Mouse (Mus musculus): Measurements from ENCODE around the gene Fbxo9.
"Not testable (repeated sequence)": the region's sequence is repeated elsewhere in the genome, so short reads cannot be mapped to it uniquely, and the experiment has no call there.

The Fbxo9 gene

DNA sequence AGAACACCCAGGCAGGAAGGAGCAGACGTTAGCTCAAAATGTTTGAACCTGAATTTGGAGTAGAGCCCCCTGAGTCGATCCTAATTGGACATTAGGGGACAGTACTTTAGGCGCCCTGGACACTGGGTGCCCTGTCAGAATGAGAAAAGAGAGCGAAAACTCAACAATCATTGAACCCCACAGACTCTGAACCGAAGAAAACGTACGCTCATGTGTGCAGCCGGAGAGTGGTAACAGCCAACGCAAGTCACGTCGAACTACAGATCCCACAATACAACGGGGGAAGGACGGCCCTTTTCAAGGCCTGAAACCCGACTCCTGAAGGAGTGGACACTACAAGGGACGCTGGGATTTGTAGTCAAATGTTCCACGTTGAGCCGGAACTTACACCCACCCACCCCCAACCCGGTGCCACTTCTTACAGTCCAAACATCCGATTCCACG lies at the start of gene Fbxo9, which contains the start of gene Ick:
Gene Fbxo9 (minus strand): TSS at position 270 of the 444 bp plus-strand sequence.
Gene Ick (plus strand): TSS at position 397 of the 444 bp plus-strand sequence.
- peak; percentile 91 for DNase-seq

DNA sequence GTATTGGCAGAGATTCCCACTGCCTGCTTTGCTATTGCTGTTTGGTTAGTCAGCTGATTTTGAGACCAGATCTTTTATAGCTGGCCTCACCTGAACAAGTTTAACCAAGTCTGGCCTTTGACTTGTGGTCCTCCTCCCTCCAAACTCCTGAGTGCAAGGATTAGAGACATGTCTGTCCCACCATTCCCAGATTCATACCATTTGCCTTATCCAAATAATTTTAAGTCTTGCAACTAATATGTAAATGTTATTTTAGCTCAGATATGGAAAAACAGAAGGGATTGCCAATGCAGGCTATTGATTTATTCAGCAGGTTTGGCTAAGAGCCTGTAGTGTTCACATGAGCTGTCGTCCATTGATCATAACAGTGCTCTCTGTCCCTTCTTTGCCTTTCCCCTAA lies 48.4 kb upstream of the Fbxo9 start:
- no peak for DNase-seq

DNA sequence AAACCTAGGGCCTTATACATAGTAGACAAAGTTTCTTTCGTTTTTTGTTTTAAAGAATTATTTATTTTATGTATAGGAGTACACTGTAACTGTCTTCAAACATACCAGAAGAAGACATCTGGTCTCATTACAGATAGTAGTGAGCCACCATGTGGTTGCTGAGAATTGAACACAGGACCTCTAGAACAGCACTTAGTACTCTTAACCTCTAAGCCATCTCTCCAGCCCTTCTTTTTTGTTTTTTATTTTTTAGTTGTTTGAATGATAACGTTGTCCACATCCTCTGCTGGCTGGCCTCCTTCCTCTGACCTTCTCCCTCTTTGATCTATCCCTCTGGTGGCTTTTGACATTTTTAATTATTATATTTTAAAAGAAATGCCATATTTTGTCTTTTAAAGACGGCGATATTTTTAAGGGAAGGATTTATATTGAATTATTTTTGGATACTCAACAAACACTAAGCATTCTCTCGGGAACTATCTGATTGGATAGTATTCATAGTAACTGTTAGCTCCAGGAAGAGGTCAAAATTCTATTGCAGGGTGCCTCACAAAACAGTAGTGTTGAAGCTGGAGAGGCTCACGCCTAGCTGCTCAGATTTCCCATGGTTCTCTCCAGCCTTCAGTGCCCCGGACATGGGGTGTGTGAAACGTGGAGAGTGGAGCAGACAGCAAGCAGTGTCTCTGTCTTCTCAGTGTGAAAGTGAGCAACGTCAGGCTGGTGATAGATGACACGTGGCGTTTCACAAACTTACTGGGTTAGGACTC lies 45.5 kb upstream of the Fbxo9 start:
- no peak for DNase-seq

DNA sequence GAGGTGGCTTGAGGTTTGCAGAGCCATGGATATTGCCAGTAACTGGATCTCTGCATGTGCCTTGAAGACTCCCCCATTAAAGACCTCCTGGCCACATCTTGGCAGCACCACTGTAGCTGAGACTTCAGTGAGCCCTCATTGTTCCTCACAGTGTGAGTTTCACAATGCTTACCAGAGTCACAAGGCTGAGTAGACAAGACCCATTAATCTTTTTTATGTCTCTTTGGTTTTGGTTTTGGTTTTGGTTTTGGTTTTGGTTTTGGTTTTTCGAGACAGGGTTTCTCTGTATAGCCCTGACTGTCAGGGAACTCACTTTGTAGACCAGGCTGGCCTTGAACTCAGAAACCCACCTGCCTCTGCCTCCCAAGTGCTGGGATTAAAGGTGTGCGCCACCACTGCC lies 40.9 kb upstream of the Fbxo9 start:
- not testable (repeated sequence) for DNase-seq

DNA sequence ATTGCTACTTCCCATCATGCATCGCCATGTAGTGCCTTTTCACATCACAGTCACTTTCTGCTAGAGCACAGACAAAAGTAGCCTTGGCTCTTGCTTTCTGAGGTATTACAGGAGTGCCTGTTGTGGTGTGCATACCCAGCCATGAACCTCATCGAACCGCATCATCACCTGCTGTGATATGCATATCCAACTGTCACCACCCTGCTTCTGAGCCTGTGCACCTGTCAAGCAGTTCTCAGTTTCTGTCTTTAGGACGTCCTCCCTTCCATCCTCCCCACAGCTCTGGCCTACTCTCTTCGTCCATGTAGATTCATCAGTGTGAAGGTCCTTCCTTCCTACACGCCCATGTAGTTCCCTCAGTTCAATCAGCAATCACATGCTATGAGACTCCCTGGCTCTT lies 39.3 kb upstream of the Fbxo9 start:
- no peak for DNase-seq

DNA sequence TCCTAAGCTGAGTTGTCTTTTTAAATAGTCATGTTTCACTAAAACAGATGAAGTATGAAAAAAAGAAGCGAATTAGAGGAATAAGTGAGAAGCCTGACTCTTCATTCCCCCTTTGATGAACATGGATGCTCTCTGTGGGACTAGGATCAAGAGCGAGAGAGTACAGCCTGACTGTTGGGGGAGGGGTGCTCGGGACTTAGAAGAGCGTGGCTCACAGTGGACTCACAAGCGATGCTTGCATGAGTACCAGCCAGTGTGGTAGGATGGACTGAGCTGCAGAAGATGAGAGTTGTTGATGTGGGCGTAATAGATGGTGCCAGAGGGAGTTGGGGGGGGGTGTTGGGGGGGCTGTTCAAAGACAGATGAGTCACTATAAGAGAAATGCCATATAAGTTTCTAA lies 37.8 kb upstream of the Fbxo9 start:
- DNase-seq: no peak

DNA sequence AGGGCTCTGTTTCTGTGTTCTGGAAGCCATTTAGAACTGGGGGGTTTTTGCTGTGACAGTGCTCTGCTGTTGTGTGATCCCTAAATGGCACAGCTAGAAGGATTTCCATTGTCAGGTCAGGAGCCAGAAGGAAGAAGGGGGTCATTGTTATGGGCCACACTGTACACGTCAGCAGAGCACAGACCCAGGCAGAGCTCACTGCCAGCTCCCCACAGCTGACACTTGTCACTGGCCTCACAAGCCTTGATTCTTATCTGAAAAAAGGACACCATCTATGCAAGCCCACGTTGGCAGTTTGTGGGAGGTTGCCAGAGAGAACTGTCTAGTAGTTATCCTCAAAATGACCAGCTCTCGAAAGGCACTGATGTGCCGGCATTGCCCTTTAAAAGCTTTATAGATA lies 37.2 kb upstream of the Fbxo9 start:
- no peak for DNase-seq

DNA sequence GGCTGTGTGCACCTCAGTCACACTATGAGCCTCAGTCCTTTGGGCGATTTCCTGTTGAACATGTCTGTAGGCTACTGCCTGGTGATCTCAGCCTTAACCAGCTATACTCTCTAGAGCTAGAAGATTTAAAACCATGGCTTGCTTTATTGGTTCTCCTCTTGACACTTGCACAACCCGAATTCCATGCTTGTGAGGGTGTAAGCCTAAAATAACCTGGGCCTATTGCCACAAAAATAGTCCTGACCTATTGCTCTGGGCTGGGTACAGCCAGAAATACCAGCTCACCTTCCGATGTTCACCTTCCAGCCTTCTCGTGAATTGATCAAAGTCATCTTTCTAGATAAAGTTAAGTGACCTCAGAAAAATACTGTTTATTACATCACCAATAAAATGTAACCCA lies 30.6 kb upstream of the Fbxo9 start:
- DNase-seq: no peak

DNA sequence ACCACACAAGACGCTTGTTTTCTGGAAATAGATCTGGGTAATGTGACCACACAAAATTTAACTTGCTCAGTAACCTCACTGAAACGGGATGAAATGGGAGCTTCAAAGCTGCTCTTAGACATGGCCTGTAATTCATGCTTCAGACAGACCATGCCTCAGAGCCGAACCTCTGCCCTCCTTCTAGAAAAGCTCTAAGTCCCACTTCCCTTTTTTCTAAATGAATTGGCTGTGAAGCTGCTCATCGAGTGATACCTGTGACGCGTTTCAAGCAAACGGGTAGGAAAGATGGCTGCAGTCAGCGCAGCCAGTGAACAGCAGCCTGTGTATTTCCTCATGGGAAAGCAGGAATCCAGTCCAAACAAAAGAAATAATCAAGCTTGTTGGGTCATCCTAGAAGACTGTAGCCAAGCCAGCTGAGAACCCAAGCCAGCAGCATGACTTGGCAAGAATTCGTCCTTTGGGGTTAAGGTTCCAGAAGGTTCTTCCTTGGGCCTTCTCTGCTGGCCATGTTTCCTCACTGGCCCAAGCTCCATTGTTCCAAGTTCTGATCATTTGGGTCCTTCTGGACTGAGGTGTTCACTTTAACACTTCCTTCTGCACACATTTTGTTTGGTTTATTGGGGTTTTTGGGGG lies 29.3 kb upstream of the Fbxo9 start:
- DNase-seq: no peak

DNA sequence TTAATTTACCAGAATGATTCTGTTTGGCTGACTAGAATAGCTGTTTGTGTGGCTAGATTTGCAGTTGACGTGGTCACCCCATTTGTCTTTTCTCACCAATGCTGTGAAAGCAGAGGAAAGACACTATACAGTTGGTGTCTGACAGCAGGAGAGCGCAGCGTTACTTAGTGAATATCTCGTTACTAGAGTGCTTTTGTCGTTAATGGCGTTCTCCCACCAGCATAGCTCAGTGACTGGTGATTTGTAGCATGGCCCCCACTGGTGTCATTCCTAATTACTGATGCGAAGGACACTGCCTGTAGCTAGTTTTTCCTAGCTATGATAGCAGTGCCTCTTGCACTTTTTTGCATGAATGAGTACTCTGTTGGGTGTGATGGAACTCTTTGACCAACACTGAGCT lies 26.8 kb upstream of the Fbxo9 start:
- no peak for DNase-seq

DNA sequence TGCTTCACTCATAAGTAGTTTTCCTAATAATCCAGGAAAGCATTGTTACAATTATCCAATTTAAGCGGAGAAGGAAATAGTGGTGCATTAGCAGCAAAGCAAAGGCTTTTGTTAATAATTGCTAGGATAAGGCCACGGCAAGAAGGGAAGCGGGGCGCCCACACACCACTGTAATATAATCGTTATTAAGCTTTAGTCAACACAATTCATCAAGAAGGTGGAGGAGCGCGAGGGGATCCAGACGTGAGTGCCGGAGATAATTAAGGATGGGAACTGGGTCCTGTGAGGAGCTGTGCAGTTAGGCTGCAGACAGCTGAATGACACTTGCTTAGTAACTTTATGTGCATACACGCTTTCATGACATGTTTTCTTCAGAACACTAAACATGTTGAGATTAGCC lies 17.8 kb upstream of the Fbxo9 start:
- no peak for DNase-seq

DNA sequence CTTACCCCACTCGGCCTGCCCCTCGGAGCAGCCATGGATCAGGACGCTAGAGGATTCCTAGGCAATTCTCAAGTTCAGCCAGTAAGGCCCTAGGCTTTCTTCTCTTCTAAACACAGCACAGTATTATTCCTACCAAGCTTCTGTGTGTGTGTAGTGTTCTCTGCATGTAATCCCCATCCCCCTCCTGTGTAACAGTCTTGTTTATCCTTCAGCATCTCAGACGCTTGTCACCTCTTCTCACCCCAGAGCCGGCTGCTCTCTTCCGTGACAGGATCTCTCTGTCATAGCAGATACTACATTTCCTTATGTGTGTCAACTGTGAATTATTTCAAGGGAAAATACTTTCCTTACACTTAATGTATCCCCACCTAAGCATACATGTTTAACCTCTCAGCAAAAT lies 17.1 kb upstream of the Fbxo9 start:
- DNase-seq: no peak

DNA sequence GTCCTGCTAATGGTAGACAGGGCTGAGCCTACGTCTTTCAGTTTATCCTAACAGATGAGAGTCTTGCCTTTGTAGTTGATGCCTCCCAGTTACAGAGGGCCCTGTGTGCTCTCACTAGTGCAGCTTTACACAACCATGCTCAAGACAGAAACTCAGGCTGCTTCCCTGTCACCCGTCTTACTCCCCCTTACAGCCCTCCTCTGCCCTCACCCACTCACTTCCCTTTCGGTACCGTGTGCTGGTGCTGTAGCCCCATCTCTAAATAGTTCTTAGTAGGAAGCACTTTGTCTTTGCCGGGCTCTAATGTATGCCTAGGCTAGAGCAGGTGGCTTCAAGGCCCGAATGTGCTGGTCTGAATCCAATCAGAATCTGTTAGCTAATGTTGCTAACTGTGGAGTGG lies 15.4 kb upstream of the Fbxo9 start:
- DNase-seq: no peak

DNA sequence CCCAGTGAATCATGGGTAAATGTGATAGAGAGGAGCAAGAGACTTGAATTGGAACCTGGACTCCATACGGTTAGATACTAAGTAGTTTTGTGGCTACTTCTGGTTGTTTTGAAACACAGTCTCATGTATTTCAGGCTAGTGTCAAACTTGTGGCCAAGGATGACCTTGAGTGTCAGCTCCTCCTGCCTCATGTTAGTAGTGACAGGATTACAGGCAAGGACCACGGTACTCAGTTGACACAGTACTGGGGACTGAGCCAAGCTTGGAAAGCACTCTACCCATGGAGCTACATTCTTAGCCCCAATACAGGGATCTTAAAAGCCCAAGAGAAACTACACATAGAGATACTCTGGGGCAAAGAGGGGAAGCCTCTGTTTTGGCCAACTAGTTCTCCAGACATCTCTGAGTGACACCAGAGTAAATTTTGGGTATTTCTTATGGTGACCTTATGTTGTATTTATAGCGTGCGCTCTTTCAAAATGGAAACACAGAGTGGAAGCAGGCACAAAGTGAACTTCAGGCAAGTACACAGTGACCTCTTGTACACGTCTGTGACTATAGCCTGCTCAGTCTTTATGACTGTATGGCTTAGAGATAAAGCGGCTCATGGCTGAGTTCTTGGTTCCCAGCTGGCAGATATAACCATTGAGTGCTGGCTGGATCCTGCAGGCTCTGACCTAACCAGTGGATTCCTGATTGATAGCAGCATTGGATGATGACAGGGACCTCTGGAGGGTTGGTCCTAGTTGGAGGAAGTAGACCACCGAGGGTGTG lies 14.3 kb upstream of the Fbxo9 start:
- no peak for DNase-seq

DNA sequence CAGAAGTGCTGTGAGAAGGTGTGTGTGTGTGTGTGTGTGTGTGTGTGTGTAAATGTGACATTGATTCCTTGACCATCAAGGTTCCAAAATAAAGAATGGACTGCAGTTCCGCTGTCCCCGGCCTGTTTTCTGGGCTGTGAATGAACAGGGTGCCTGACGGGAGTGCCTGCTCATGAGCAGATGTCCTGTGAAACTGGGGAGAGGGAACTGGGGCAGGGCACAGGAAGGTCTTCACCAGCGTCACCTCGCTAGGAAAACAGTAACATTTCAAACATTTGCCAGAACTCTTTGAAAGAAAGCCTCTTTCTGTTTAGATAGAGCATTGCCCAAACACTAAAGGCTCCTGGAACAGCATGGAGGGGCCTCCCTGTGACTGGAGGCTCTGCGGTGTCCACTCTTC lies 13.1 kb upstream of the Fbxo9 start:
- DNase-seq: no peak

DNA sequence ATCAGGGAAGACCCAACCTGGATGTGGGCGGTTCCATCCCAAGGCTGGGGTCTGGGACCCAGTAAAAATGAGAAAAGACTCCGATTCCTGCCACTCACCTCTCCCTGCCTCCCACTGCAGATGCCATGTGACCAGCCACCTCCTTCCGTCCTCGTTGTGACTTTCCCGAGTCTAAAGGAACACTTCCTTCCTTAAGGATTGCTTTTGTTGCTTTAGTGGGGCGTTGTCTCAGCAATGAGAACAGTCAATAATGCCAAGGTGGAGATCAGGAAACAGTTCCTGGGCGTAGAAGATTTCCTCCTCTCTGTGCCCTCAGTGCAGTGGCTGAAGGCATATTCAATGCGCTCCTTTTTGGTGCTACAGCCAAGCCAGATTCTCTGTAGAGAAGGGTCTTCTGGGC lies 12.5 kb upstream of the Fbxo9 start:
- no peak for DNase-seq

DNA sequence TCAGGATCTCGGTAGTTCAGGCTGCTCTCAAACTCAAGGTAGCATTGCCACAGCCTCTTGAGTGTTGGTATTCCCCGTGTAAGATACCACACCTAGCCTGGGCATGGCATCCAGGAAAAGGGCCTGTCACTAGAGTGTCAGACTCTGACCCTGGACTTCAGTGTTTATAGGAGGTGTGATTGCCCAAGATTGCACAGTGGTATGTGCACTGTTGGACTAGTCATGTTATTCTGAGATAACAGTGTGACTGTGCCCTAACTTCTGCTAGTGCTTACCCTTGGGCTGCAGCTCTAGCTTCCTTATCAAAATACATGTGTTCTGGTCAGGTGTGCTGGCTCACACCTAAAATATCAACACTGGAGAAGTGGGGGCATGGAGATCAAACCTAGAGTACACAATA lies 8.8 kb upstream of the Fbxo9 start:
- no peak for DNase-seq

DNA sequence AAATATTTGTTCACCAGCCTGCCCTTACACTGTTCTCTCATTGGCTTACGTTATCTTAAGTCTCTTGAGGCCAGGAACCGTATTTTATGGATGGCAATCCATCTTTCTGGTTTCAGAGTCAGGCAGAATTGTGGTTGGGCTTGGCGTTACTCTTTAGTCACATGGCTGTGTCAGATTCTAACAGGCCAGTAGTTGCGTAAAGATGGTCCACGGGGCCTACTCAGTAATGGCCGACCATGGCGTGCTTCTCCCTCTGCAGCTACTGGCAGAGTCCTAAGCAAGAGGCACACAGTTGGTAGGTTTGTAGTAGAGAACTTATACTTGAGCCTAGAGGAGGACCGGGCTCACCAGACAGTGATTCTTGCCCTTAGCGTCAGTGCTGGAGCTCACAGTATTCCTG lies 6.9 kb upstream of the Fbxo9 start:
- DNase-seq: no peak

DNA sequence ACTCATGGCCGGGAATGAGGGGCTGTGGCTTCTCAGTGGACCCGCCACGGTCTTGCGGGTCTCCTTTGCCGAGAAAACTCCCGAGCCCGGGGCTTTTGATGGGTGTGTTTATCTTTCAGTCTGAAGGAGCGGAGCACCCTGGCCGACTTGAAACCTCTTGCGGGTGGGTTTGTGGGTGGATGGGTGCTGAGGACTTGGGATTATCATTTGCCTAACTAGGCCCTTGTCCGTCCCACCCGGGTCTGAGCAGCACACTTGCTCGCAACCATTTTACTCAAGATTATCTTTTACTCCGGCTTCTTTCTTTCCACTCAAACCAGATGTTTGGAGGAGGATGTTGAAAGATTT lies 4.6 kb upstream of the Fbxo9 start:
- peak; percentile 61 for DNase-seq

DNA sequence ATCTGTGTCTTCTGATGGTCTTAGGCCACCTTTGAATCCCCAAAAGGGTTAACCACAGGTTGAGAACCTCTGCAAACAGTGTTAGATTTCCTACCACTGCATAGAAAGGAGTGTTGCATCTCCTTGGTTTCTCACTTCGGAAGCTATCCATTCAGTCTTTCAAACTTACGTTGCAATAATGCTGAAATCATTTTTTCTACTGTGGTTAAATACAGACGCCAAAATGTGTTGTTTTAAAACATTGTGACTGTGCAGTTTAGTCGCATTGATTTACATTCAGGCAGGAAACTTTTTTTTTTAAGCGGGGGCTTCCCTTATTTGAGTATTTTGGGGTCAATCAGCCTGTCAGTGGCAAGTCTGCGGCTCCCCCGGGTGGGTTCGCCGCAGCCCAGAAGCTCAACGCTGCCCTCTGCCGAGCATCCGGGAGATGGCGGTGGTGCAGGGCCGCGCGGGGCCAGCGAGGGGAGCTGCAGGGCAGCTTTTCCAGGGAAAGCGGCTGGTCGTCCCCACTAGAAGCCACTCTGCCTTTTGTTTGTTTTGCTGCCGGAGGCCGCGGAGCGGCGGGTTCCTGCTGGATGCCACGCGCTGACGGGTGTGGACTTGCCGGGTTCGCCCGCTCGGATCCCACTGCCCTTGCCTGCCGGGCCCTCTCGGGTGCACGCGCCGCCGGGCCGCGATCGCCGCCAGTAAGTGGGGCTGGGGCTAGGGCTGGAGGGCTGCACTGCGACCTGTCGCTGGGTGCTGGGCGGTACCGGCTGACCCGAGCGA lies 4.1 kb upstream of the Fbxo9 start:
- peak; percentile 93 for DNase-seq

DNA sequence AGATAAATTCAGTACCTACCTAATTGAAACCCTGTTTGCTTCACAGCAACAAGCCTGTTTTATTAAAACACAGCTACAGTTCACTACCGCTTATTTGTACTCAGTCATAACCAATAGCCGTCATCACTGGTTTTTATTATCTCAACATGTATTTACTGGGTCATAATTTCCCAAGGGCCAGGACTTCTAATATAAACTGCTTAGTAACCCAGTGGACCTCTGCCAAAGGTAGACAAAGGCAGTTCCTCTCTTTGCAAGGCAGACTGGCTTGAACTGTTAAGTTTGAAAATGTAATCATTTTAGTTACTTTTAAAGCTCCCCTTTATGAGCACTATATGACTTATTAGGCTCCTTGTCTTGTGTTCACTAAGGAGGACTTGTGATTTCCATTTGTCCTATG lies 2.6 kb upstream of the Fbxo9 start:
- DNase-seq: no peak

DNA sequence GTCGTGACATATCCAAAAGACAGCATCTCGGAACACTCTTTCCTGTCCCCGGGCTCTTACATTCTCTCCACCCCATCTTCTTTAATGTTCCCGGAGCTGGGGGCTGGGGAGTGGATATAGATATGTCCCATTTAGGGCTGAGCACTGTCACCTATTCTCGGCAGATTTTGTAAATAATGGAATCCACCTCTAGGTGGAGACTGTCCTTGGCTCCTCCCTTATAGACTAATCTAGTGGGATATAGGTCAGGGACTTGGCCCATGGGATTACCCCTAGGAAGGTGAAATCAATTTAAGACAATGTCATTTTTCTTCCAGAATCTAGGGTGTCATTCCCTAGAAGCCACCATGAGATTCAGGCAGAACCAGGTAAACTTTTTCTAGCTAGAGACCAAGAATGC lies 791 bp upstream of the Fbxo9 start:
- DNase-seq: no peak
